Mouse (Mus musculus) cerebellum, adult 11-12 months (tissue): Measurements from ENCODE around the gene Stim2.

Experiments
- DNase-seq: peaks from one replicate; pipeline ENCODE4 v3.0.0; 2022

The Stim2 gene

DNA sequence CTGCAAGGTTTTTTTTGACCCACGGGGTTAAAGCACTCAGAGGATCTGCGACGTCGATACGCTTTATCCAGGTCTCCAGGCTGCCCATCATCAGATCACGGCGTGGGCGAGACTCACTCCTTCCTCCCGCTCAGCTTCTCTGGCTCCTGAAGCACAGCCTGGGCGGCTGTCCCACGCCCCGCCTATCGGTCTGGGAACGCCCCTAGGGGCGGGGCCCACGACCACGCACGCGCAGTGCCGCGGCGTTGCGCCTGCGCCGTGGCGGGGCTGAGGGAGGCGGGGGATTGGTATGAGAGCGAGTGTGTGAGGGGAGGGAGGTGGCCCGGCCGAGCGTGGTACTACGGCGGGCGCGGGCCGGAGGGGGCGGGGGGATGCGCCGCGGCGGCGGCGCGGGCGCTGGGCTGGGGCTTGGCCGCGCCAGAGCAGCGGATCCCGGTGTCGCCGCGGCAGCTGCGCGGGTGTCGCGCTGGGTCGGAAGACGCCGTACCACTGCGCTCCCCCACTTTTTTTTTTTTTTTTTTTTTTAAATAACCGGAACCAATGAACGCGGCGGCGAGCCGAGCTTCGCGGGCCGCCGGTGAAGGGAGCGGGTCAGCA lies at the start of gene Stim2:
Gene Stim2, plus strand, starts transcription at position 354 of the 597 bp plus-strand sequence.
- DNase-seq = peak; percentile 97

DNA sequence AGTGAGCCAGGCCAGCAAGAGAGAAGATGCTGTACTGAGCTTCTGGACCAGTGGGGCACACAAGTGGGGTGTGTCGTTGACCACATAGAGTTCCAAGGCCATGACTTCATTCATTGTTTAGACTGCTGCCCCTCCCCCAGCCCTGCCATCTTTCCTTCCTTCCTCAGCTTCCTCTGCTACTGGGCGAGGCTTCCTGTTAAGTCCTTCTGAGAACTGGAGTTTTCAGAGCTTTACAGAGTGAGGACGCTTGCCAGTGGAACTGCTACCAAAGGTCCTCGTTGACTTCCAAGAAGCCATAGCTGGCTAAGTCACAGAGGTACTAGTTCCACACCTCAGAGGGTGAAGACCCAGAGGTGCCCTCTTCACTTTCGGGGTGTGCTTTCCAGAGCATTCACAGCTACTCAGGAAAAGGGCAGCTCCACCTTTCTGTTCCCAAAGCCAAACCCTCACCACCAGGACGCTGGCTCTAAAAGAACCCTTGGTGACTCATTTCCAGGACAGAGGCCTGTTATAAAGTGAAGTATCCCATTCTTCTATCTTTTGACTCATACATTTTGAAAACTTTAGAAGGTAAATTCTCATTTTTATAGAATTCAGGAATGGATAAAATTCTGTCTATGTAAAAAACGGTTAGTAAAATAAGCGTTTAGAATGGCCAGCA lies 49.6 kb upstream of the Stim2 start:
- DNase-seq = no peak

DNA sequence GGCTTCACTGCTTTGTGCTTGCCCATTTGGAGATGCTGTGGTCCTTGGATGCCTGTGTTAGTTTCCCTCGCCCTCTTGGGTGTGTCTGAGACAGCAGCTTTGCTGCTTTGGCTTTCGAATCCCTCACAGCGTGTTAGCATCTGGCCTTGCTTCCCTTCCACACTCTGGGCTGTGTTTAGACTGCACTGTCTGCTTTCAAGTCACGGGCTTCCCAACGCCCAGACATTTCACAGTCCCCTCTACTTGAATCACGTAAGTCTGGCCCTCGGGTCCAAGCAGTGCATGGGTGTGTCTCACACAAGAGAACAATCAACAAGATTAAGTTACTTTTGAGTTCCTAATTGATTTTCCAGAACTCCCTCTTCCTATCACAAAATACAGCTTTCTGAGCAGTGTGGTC lies 48.1 kb upstream of the Stim2 start:
- DNase-seq = no peak

DNA sequence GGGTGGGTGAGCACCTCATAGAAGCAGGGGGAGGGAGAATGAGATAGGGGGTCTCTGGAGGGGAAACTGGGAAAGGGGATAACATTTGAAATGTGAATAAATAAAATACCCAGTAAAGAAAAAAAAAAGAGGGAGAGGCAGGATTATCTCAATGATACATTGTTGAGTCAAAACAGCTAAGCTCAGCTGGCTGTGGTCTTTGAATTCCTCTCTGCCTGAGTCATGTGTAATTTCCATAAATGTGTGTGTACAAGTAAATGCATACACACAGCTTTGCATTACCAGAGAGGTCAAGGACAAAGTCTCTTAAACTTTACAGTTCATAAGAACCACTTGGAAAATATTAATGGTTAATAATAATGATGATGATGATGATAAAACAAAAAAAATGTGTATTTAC lies 45.1 kb upstream of the Stim2 start:
- DNase-seq = no peak

DNA sequence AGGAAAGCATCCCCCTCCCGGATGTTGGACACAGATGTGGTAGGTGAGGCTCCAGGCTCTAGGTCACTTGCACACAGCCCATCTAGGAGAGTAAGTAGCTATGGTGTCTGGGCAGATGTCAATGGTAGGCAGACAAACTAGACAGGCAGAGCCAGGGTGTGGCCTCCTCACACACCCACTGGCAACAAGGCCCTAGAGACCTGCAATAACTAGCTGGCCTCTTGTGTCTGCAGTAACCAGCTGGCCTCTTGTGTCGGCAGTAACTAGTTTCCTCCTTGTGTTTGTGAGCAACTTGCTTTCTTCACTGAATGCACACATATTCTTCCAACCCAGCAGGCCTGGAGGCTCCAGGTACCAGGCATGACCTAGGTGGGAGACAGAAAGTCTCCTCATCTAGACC lies 44.5 kb upstream of the Stim2 start:
- DNase-seq = no peak

DNA sequence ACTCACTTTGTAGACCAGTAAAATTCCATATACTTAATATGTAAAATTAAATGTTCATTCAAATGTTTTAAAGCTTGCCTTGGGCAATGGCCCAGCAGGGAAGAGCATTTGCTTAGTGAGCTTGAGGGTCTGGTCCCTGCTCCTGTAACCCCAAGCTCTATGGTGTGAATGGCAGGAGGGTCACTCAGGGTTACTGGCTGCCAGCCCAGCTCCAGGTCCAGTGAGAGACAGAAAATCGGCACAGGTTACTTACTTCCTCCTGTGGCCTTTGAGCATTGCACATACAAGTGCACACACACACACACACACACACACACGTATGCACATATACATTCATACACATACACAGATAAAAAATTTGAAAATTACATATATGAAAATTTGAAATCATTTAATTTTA lies 42.3 kb upstream of the Stim2 start:
- no peak for DNase-seq

DNA sequence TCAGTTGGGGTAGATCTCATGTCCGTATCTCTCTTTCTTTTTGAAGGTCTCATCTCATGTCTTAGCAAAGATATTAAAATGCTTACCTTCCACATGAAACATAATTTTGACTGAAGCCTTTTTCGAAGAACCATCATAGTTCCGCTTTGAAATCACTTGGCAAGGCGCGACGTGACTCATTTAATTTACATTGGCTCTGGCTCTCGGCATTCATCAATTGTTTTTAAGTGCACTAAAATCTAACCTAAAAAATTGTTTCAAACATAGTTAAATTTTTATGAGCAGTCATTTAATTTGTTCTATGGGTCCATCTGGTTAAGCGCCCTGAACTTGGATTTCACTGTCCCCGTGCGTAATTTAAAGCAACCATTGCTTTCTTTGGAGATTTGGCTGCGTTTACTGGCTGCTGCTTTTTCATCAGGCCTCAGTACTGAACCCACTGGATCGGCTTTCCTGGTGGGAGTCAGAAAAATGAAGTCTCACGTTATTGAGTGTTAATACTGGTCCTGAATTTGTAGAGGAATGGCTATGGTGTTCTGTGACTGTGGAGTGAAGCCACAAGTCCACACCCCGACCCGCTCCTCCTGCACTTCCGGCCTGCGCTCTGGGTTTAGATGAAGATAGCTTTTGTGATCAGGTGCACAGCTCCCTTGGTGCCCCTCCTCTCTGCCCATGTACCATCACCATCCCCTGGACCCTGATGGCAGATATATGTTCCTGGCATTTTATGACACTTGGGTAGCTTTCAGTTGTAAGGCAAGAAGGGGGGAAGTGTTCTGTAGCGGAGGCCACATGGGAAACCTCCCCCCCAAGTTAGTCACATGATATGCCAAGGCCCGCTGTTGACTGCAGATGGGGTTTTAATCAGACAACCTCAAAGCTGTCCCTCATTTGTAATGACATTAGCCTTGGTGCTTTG lies 41.6 kb upstream of the Stim2 start:
- no peak for DNase-seq

DNA sequence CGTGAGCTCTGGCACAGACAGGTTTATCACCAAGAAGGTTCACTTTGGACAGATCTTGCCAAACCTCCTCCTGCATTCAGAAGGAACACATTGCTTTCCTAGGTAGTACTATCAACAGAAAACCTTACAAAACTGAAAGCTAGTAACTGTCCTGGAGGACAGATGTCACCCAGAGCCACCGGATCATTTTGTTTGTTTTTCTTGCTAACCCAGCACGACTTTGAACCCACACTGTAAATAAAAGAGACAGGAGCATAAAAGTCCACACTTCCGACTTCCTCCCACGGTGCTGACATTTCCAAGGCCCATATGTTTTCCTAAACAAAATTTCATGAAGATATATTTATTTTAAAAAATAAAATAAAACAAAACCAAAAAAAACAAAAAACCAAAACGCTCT lies 41.0 kb upstream of the Stim2 start:
- DNase-seq = no peak

DNA sequence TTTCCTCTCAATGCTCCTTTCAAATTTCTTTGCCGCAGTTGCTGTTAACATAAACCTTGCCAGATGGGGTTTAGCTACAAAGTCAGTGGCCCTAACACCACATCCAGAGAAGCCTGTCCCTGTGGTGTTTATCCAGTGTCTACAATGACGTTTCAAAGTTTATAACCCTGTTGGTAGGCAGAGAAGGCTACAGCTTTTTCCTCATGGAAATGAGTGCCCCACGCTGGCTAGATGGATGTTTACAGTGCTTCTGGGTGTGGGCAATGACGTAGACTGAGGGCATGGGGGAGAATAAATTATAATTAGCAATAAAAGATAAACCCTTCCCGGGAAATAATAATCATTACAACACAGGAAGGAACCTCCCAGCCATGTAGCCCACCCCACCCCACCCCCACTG lies 37.1 kb upstream of the Stim2 start:
- no peak for DNase-seq

DNA sequence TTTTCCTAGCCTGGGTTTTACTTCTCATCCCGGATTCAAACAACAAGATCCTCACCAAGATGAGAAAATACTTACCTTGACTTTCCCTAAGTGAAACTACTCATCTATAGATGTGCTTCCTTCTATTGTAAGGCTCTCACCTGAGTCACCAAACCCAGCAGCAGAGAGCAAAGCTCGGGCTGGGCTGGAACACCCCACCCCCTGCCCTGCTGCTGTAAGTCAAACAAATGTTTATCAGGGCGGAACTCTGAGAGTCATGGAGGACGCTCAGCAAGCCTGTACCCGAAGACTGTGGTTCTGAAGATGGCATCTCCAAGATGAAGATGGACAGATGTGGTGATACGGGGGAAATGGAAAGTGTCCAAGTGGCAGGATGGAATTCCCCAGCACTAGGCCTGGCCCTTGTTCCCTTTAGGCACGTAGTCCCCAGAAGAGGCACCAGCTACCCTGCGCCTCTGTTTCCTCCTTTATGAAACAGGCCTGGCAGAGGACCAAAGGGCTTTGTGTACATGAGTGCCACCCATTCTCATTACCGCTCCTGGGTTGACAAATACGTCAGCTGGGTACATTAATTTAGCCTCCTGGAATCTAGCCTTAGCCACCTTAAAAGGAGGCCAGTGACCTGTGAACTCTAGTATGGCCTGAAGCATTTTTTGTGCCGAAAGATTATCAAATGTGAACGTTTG lies 36.3 kb upstream of the Stim2 start:
- DNase-seq = no peak

DNA sequence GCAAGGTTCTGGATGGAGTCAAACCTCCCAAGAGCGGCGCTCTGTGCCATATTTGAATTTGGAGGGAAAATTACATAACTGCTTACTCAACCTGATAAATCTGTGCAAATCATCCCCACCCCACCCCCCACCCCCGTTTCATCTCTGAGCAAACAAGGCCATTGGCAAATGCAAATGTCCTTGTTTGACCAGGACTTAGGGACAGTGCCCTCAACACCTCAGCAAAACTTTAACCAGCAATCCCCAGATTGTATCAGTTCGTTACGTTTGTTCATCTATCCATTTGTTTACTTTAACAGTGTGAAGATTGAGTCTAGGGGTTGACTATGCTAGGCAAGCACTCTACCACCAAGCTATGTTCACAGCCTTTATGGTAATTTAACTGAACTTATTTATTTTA lies 32.6 kb upstream of the Stim2 start:
- DNase-seq = no peak

DNA sequence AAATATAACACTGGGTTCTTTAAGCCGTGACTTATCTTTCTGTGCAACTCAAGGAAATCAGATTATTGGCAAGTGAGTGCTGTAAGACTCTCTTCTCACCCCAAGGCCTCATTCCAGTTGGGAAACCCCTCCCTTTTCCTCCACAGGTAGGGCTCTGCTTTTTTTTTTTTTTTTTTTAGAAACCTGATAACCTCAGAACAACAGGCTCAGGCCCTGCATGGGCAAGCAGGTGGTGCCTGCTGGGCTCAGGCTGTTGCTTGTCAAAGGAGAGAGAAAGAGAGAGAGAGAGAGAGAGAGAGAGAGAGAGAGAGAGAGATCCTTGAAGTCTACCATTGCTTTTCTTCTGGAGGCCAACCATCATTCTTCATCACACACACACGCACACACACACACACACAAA lies 30.7 kb upstream of the Stim2 start:
- no peak for DNase-seq

DNA sequence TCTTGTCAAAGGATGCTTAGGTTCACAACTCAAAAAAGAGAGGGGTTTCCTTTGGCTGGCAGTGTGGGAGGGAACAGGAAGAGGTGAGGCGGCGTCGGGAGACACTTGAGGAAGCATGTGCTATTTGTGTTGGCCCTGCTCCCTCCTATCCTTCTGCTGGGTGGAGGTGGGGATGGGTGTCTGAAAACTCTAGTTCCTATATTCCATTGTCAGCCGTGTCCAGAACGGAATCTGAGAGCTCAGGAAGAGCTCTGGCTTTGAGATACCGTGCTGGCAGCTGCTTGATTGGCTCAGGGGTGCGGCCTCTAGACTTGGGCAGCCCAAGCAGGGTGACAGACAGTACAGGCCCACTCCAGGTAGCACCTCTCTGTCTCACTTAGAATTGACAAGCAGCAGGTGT lies 28.1 kb upstream of the Stim2 start:
- no peak for DNase-seq

DNA sequence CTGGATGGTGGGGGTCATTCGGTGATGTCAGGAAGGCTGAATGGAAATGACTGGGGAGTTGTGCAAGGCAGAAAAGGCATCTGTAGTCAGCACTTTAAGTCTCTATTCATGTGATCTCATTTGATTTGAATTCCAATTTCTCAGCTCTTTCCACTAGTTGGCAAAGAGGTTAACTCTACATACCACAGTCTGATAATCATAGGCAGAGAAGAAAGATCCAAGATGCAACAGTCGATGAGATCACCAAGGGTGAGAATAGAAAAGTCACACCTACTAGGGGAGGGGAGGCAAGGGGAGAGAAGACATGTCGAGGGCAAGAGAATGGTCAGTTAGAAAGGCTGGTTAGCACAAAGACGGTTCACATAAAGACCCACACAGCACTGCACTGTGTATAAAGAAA lies 27.1 kb upstream of the Stim2 start:
- DNase-seq = no peak

DNA sequence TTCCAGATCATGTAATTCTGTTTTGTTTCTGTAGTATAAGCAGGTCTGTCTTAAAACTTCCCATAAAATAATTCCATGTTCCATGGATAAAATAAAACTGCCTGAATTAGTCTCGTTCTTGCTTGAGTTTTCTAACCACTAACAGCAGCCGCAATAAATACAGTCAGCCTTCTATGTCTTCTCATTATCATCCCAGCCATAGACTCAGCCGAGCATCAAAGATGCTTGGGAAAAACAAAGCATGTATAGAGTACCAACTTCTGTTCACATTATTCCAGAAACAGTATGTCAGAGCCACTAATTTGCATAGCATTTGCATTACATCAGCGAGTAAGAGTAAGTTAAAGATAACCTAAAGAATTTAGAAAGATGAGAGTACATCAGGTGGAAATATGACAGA lies 25.4 kb upstream of the Stim2 start:
- no peak for DNase-seq

DNA sequence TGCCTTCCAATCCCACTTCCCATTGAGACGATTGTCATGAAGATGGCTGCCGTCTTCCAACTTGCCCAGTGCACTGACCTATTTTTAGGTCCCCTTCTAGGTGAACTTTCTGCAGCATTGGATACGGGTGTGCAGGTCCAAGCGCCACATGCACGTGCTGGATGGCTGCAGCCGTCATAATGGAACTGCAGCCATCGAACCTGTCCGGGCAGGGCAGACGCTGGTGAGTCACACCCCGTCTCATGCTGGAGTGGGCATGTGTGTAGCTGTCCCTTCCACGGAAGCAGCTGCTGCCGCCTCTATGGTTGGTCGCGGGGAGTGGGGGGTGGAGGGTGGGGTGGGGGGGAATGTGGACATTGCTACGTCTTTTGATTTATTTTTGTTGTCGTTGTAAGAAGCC lies 21.8 kb upstream of the Stim2 start:
- no peak for DNase-seq

DNA sequence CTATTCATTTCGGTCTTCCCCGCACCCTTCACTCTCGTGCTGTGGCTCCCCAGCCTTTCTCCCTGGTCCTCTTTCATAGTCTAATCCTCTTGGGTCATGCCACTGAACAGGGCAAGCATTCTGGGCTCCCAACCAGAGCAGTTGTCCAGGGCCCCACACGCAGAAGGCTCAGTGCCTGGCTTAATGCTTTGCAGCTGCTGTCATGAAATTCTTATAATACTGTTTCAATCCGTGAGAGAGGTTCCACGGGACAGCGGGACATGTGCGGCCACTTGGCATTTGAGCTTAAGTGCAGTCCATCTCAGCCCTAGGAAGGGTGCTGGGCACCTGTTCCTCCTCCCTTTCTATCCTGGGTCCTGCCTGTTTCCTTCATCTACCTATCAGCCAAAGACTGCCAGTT lies 21.2 kb upstream of the Stim2 start:
- no peak for DNase-seq

DNA sequence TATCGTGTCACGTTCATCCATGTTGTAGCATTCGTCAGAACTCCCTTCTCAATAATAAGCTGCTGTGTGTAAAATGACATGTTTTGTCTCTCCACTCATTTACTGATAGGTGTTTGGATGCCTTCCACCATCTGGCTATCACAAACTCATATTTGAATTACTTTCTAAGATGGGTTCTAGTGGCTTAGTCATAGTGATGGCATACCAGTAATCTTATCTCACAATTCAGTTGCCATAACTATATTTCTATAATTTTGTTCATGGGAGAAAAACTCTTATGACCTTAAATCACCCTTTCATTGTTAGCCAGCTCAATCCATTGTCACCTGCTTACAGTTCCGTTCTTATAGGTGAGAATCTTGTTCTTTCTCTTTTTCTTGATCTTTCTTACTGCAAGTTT lies 14.9 kb upstream of the Stim2 start:
- DNase-seq = no peak

DNA sequence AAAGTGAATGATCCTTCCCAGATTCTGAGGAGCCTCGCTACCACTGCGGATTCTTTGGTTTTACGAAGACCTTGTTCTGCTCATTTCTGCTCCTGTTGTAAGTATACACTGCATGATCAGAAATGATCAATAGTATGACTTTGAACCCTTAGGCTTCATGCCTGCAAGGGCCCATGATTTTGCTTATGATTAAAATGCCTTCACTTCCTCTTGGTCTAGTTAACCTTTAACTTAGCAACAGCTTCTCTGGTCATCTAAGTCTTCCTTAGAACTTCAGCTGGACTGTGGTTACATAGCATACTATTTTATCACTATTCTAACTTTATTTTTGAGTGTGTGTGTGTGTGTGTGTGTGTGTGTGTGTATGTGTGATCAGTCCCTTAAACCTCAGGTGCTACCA lies 12.7 kb upstream of the Stim2 start:
- no peak for DNase-seq

DNA sequence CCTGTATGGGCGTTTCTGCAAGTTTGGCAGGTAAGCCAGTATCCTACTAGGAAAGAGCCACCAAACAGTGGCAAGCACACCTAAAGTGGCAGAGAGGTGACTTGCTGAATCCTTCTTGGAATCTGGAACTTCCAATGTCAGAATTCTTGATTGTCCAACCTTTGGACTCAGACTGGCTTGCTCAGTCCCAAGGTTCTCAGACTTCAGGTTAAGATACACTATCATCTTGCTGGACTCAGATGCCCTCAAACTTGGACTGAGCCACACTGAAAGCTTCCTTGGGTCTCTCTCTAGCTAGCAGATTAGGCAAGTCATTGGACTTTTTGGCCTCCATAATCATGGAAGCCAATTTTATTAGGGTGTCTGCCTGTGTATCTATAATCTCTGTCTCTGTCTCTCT lies 10.8 kb upstream of the Stim2 start:
- DNase-seq = no peak

DNA sequence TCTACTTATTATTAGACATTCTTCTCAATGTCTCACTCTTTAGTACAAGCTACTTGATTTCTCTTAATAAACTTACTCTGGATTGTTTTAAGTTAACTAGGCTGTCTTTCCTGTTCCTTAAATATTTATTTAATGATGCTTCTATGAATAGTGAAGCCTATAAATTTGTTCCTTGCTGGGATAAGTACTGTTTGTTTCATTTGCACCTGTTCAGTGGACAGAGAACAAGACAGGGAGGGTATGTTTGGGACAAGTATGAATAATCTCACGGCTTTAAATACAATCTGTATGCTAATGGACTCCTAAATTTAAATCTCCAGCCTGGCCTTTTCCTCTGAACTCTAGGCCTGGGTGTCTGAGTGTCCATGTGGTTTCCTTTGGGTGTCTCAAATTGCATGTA lies 10.2 kb upstream of the Stim2 start:
- no peak for DNase-seq

DNA sequence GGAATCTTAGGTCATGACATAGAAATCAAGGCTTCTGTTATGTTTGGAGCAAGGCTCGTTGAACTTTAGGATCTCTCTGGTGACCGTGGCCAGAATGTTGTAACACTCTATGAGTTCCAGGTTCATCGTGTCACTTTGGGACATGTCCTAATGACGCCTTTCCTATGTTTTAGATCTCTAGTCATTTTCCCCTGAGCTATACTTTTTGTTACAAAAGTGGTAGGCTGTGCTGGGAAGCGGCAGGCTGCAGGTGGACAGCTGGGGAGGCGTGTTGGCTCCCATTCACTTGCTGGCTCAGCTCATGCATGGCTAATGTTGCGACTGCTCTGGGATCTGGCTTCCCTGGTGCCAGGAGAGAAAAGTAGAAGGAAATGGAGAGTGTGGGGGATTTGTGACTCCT lies 5.7 kb upstream of the Stim2 start:
- DNase-seq = peak; percentile 55

DNA sequence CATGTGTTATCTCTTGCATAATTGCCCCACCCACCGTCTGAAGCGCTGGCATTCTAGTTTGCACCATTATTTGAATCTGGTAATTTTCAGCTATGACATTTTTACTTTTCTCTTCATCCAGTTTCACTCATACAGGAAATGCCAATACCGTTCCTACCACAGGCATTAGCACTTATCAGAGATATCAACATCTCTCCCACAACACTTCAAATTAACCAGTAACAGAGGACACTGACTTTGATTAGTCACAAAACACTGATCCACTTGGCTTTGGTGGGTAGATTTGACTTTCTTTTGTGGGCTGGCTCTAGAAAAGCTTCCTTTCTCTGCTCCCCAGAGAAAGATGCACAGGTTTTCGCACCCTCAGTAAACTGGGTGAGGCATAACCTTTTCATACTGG lies 3.7 kb upstream of the Stim2 start:
- no peak for DNase-seq

DNA sequence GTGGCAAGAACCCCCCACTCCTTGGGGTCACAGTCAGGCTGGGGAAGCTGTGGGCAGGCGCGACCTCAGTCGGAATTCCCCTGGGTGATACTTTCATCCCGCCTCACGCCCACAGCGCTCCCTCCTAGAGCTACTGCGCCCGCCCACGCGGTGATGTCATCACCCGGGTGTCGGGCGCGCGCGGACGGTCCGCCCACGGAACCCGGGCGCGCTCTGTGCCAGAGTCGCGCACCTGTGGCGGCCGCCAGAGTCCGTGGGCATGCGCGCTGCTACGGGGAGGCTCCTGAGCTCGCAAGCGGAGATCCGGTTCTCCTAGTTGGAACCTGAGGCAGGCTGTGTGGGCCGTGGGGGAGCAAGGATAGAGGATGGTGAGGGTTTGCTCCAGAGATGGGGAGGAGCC lies 3.0 kb upstream of the Stim2 start:
- DNase-seq = peak; percentile 93
